Mouse (Mus musculus) liver, embryonic 14.5 days (tissue): ENCODE measurements around the gene Tent4a.

ENCODE experiments used
- CTCF ChIP-seq: IDR thresholded peaks from 2 replicates; pipeline ENCODE4 v1.5.1; 2016; ENCODE audit warnings: antibody characterized with exemption, low read depth, control low read depth
- EP300 ChIP-seq: IDR thresholded peaks from 2 replicates; pipeline ENCODE4 v1.6.1; 2016; ENCODE audit warnings: antibody characterized with exemption, low read depth

GRCm38 (mm10) chr13:69558098-69558660, 23.8 kb upstream of the Tent4a start:
- TF ChIP-seq CTCF, result no peak
- no peak for TF ChIP-seq EP300
